Mouse (Mus musculus) midbrain, embryonic 11.5 days (tissue): ENCODE measurements around the gene Bckdhb. TPM values are rescaled to one million over a fixed set of nuclear protein-coding genes. Genes with fewer than 3 reads are reported as not detected.
"Not testable (repeated sequence)": the region's sequence is repeated elsewhere in the genome, so short reads cannot be mapped to it uniquely, and the experiment has no call there.

Source experiments
- ATAC-seq: fragments of 200-750 bp; cut with Nextera tagmentation; 2 replicates; pipeline ENCODE4 v1.8.0; 2017; ENCODE audit warnings: moderate TSS enrichment, moderate library complexity; ENCODE audit not compliant: low FRiP score
- DNase-seq: peaks from one replicate; pipeline ENCODE4 v3.0.0; 2015; ENCODE audit warnings: low spot score; ENCODE audit errors: missing footprints
- H3K27ac ChIP-seq: fragments of 300-500 bp; sonication (generic); 2 replicates; pipeline ENCODE4 v1.5.1; 2014; ENCODE audit warnings: low read depth, low read length
- H3K27me3 ChIP-seq: fragments of 300-500 bp; sonication (generic); 2 replicates; pipeline ENCODE4 v1.6.1; 2014; ENCODE audit warnings: mild to moderate bottlenecking, low read length, moderate library complexity, mixed read lengths; ENCODE audit not compliant: control insufficient read depth, insufficient read depth
- H3K36me3 ChIP-seq: fragments of 300-500 bp; sonication (generic); 2 replicates; pipeline ENCODE4 v1.6.1; 2014; ENCODE audit warnings: mild to moderate bottlenecking, low read length, moderate library complexity, mixed read lengths; ENCODE audit not compliant: control insufficient read depth, insufficient read depth
- H3K4me1 ChIP-seq: fragments of 300-500 bp; sonication (generic); 2 replicates; pipeline ENCODE4 v1.6.1; 2014; ENCODE audit warnings: low read length; ENCODE audit not compliant: control insufficient read depth, insufficient read depth
- H3K4me2 ChIP-seq: fragments of 300-500 bp; sonication (generic); 2 replicates; pipeline ENCODE4 v1.6.1; 2014; ENCODE audit warnings: mild to moderate bottlenecking, moderate library complexity
- H3K4me3 ChIP-seq: fragments of 300-500 bp; sonication (generic); 2 replicates; pipeline ENCODE4 v1.5.1; 2014; ENCODE audit warnings: low read depth, low read length
- H3K9ac ChIP-seq: fragments of 300-500 bp; sonication (generic); 2 replicates; pipeline ENCODE4 v1.6.1; 2014; ENCODE audit warnings: low read length
- H3K9me3 ChIP-seq: fragments of 300-500 bp; sonication (generic); 2 replicates; pipeline ENCODE4 v1.6.1; 2016; ENCODE audit warnings: low read length; ENCODE audit not compliant: control insufficient read depth
- WGBS: fragments of 180-500 bp; shearing (Covaris S2); extraction: QIAGEN DNeasy Blood & Tissue Kit; methylation state at CpG from one replicate; pipeline ENCODE4 v1.1.7; 2014; 5-methylcytosine and 5-hydroxymethylcytosine counted together
- polyA plus RNA-seq: library from polyadenylated mRNA; unstranded; fragments of >200 nt; fragmentation: Nextera tagmentation; extraction: Ambion mirVana; gene quantifications from 2 replicates; pipeline ENCODE4 v1.2.1, GENCODE M21; 2014

Bckdhb gene
- polyA plus RNA-seq, 1 experiment from 2014 or later: 56.9 TPM

GRCm38 (mm10) chr9:83909836-83910235, 15.1 kb upstream of the Bckdhb start:
- WGBS: 86% methylated on average over 2 of the region's 2 CpGs
- Histone ChIP-seq H3K4me2 (no peak overlapping the region), H3K27me3 (no peaks in the 10 kb centered on the region), H3K9me3 (no peaks in the 10 kb centered on the region), H3K9ac (no peak overlapping the region), H3K4me1 (no peaks in the 10 kb centered on the region), H3K4me3 (no peak overlapping the region), H3K27ac (no peak overlapping the region), H3K36me3 (no peaks in the 10 kb centered on the region)
- ATAC-seq: no peak
- DNase-seq: no peak

GRCm38 (mm10) chr9:83910926-83911325, 14.0 kb upstream of the Bckdhb start:
- no peaks in the 10 kb centered on the region for H3K27me3 ChIP-seq
- no peak overlapping the region for H3K4me2 ChIP-seq
- no peaks in the 10 kb centered on the region for H3K36me3 ChIP-seq
- DNase-seq (no peak), ATAC-seq (no peak)
- no peaks in the 10 kb centered on the region for H3K9me3 ChIP-seq
- no peak overlapping the region for H3K9ac ChIP-seq
- no peak overlapping the region for H3K27ac ChIP-seq
- 78% methylated on average over 2 of the region's 2 CpGs for WGBS
- no peak overlapping the region for H3K4me3 ChIP-seq
- no peaks in the 10 kb centered on the region for H3K4me1 ChIP-seq

GRCm38 (mm10) chr9:83922076-83922475, 2.9 kb upstream of the Bckdhb start:
- ATAC-seq (no peak), DNase-seq (no peak)
- no peaks in the 10 kb centered on the region for H3K4me1 ChIP-seq
- no peak overlapping the region for H3K4me3 ChIP-seq
- H3K4me2 ChIP-seq: no peak overlapping the region
- H3K36me3 ChIP-seq: no peaks in the 10 kb centered on the region
- WGBS: 87% methylated on average over 3 of the region's 3 CpGs
- H3K27ac ChIP-seq: no peak overlapping the region
- H3K27me3 ChIP-seq: no peaks in the 10 kb centered on the region
- no peaks in the 10 kb centered on the region for H3K9me3 ChIP-seq
- no peak overlapping the region for H3K9ac ChIP-seq

GRCm38 (mm10) chr9:83924356-83924755, 589 bp upstream of the Bckdhb start:
- peak overlapping the region; percentile 70; the same call in 1 of the 2 replicates for H3K4me3 ChIP-seq

GRCm38 (mm10) chr9:83925688-83926041, 720 bp downstream of the Bckdhb start:
- H3K4me2 ChIP-seq: peak overlapping the region; percentile 64
- ATAC-seq (no peak), DNase-seq (peak; percentile 87)
- WGBS: 64% methylated on average over 4 of the region's 4 CpGs
- H3K4me1 ChIP-seq: no peaks in the 10 kb centered on the region
- H3K36me3 ChIP-seq: no peaks in the 10 kb centered on the region
- no peak overlapping the region for H3K27ac ChIP-seq
- no peaks in the 10 kb centered on the region for H3K27me3 ChIP-seq
- H3K9me3 ChIP-seq: no peaks in the 10 kb centered on the region
- peak overlapping the region; percentile 80; the same call in 1 of the 2 replicates for H3K9ac ChIP-seq
- peak overlapping the region; percentile 70 for H3K4me3 ChIP-seq

More at GRCm38 (mm10) chr9:83924356-83924755, 589 bp upstream of the Bckdhb start:
- no peaks in the 10 kb centered on the region for H3K27me3 ChIP-seq
- ATAC-seq (no peak), DNase-seq (no peak)
- H3K27ac ChIP-seq: no peak overlapping the region
- no peaks in the 10 kb centered on the region for H3K4me1 ChIP-seq
- WGBS: 87% methylated on average over 5 of the region's 5 CpGs
- H3K9ac ChIP-seq: no peak overlapping the region; the same call in 1 of the 2 replicates
- H3K4me2 ChIP-seq: peak overlapping the region; percentile 64
- H3K36me3 ChIP-seq: no peaks in the 10 kb centered on the region
- H3K9me3 ChIP-seq: no peaks in the 10 kb centered on the region

GRCm38 (mm10) chr9:83926302-83926701, 1.4 kb downstream of the Bckdhb start:
- Histone ChIP-seq H3K9me3 (no peaks in the 10 kb centered on the region), H3K27ac (no peak overlapping the region), H3K4me1 (no peaks in the 10 kb centered on the region), H3K36me3 (no peaks in the 10 kb centered on the region), H3K4me3 (no peak overlapping the region), H3K4me2 (no peak overlapping the region), H3K9ac (no peak overlapping the region), H3K27me3 (no peaks in the 10 kb centered on the region)
- no peak for ATAC-seq
- 85% methylated on average over 5 of the region's 5 CpGs for WGBS
- DNase-seq: no peak

GRCm38 (mm10) chr9:83939501-83939900, 14.6 kb downstream of the Bckdhb start:
- not testable (repeated sequence) for H3K36me3 ChIP-seq, H3K4me1 ChIP-seq, H3K9ac ChIP-seq, H3K4me3 ChIP-seq, H3K27ac ChIP-seq, H3K4me2 ChIP-seq, DNase-seq, H3K9me3 ChIP-seq, ATAC-seq, H3K27me3 ChIP-seq

- Histone ChIP-seq H3K27me3 (no peaks in the 10 kb centered on the region), H3K4me1 (no peaks in the 10 kb centered on the region), H3K4me2 (no peak overlapping the region), H3K9ac (no peak overlapping the region), H3K27ac (no peak overlapping the region), H3K36me3 (no peaks in the 10 kb centered on the region), H3K4me3 (no peak overlapping the region), H3K9me3 (no peaks in the 10 kb centered on the region; the same call in 1 of the 2 replicates)
- DNase-seq (no peak), ATAC-seq (no peak)
- WGBS: 97% methylated on average over 3 of the region's 3 CpGs
Observed at GRCm38 (mm10) chr9:83940016-83940415, 15.1 kb downstream of the Bckdhb start.

- Histone ChIP-seq H3K9me3 (no peaks in the 10 kb centered on the region; the same call in 1 of the 2 replicates), H3K9ac (no peak overlapping the region), H3K4me2 (no peak overlapping the region), H3K4me3 (no peak overlapping the region), H3K27me3 (no peaks in the 10 kb centered on the region), H3K27ac (no peak overlapping the region), H3K36me3 (no peaks in the 10 kb centered on the region), H3K4me1 (no peaks in the 10 kb centered on the region)
- WGBS: 81% methylated on average over 9 of the region's 9 CpGs
- DNase-seq (no peak), ATAC-seq (no peak)
Observed at GRCm38 (mm10) chr9:83940537-83941363, 15.8 kb downstream of the Bckdhb start.
